Mouse (Mus musculus) cerebellum, postnatal 25 days (tissue): ENCODE data around the gene Gm42906.

Experiments used
- DNase-seq, 2 experiments: peaks; one replicate each; pipeline ENCODE4 v3.0.0; 2021; ENCODE audit warnings: mixed read lengths in 2 of 2

Gm42906 gene

GRCm38 (mm10) chr5:151393821-151394662, 33.9 kb downstream of the Gm42906 start:
- no peak for DNase-seq

DNA sequence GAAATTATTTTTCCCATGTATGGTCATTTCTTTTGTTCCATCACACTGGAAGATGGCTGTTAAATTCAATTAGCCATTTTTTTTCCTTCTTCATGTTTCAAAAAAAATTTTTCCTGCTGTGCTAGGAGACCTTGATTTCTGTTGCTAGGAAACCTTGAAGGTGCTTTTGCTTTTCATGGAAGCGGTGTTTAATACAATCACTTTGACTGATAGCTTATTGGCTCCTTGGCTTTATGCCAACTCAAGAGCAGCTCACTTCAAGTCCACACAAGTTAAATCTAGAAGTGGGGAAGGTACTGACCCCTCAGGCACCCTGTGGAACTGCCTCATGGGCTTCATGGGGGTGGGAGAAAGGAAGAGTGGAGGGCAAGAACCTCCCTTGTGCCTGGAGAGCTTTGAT, 38.1 kb downstream of the Gm42906 start:
- DNase-seq = no peak

DNA sequence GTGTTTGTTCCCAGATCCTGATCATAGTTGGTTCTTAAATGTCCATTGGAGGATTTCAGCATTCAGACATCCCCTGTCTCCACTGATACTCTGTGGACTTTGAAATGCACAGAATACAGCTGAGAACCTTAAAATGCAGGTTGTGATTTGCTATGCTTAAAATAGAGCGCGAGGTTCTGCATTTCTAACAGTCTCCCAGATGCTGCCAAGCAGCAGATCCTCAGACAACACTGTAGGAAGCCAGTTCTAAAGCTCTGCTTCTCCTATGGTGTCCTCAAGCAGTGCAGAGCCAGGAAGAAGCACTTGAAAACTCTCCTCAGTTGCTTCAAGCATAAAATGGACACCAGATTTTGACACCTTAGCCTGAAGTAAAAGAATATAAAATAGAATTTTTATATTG, 48.1 kb downstream of the Gm42906 start:
- no peak for DNase-seq

GRCm38 (mm10) chr5:151379210-151379609, 48.8 kb downstream of the Gm42906 start:
- DNase-seq = no peak

DNA sequence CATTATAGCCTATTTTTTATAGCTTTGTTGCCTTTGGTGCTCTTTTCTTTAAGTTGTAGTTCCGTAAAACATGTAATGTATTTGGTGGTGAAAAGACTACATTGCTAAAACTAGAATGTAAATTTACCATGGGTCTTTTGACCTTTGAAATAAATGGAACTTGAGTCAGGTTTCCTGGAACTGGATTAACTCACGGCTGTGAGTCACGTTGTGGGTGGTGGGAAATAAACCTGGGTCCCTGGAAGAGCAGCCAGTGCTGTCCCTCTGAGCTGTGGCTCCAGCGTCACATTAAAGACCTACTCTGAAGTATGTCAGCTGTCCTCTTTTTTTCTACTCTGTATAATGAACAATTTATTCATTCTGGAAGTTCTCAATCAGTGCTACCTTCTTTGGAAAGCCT, 51.0 kb downstream of the Gm42906 start:
- no peak for DNase-seq

DNA sequence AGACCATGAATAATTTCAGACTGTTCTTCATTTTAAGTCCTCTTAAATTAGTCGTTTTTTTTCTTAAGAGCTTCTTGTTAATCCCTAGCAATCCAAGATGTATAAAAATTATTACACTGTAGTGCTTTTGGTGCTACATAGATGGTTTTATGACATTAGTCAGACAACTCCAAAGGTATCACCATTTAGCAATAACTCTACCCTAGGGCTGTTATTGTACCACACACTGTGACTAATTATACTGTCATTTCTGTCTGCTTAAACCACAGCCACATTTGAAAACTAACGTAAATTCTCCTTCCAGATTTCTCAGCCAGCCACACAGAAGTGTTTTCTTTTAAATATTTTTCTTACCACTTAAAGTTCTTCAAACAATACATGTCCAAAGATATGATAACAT, 53.1 kb downstream of the Gm42906 start:
- no peak for DNase-seq

DNA sequence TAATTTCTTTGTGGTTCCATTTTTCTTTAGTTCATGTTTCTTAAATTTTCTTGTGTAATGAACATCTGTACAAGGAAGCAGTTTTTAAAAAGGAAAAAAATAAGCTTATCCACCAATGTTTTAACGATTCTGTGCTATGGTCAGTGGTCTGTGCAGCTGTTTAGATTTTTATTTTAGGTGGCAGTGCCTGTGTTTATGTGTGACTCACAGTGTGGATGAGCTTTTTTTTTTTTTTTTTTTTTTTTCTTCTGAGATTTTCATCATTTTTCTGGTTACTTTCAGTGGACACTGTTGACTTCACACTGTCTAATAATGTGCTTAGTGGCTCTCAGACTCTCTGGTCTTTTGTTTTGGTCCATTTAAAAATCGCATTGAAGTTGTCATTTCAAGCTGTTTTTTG, 56.8 kb downstream of the Gm42906 start:
- no peak for DNase-seq

GRCm38 (mm10) chr5:151369306-151369721, 58.6 kb downstream of the Gm42906 start:
- DNase-seq = peak; percentile 4 to 8

- DNase-seq = peak; percentile 99 to 100
Observed at GRCm38 (mm10) chr5:151368395-151369190, 59.4 kb downstream of the Gm42906 start.

DNA sequence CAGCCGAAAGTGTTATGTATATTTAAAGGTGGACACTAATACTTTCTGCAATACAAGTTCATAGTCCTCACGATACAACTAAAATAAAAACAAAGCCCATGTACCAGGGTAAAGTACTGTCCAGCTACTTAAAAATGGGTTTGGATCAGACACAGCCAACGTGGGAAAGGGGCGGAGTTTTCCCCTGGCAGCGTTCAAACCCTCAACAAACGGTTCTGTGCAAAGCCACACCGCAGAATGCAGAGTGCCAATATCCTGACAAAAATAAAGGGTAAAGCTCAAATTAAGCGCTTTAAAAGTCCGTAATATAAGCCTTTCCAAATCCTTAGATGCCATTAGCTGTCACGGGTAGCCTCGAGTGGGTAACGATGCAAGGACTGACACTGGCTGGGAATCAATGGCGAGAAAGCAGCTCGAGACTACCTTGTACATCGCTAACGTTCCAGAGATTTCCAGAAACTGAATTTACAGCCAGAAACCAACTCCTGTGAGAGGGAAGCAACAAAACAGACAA, 60.0 kb downstream of the Gm42906 start:
- peak in 1 of 2 experiments; percentile 64 for DNase-seq

GRCm38 (mm10) chr5:151367317-151367716, 60.6 kb downstream of the Gm42906 start:
- no peak for DNase-seq

GRCm38 (mm10) chr5:151363343-151364000, 64.5 kb downstream of the Gm42906 start:
- no peak for DNase-seq

DNA sequence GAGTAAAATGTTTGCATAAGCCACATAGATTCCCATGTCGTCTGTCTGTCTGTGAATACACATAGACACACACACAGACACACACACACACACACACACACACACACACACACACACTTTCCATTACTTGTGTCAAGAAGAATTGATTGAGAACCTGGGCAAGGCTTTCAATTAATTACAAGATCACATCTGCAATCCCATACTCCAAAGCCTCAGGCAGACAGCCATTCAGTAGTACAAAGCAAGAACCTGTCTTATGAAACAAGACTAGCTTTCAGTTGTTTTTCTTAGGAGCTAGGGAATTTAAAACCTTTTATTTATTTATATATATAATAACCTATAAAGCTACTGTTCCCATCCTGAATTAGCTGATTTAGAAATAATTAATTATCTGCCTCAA, 78.3 kb downstream of the Gm42906 start:
- no peak for DNase-seq

DNA sequence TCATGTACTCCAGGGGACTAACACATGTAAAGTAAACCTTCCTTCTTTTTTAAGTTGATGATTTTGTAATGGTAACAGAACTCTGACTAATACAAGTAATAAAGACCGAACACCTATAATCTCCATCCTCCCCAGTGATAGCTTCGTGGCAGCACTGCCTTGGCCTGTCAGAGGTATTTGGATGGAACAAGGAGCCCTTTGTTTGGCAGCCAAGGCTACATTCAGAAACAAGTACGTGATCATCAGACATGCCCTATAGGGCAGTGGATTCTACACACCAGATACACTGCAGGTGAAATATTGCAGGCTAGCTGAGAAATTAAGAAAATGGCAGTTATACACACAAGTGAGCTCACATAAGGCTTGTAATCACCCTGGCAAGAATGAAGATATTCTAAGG, 79.5 kb downstream of the Gm42906 start:
- DNase-seq = no peak

DNA sequence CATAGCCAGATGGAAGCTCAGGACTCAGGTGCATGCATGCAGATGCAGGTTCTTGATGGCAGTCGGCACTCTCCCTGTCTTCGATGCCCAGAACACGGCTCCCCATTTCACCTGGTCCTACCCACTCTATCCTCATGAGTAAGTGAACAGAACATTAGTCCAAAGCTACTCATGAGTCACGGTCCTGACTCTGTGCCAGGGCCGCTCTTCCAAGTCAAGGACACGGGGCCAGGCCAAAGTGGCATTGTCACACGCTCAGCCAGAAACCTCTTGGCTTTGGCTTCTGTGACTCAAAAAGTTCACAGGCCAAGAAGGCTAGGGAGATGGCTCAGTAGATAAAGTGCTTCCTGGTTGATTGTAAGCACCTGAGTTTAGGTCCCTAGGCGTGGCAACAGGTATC, 81.3 kb downstream of the Gm42906 start:
- DNase-seq = peak; percentile 28 to 63

DNA sequence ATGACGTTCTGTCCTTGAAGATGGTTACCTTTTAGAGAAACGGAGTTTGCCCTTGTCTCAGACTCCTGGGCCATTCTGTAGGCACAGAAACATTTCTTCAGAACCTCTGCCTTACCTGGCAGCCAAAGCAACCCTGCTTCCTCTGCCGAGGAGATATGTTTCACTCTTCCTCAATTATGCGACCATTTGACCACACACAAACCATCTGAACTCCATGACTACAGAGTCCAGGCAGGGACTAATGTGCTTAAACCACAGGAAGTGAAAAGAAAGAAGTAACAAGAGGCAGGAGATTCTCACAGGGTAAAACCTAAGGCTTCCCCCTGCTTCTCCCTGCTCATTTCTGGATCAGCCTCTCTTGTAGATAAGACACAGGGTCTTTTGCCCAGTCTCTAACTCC, 83.2 kb downstream of the Gm42906 start:
- no peak for DNase-seq

GRCm38 (mm10) chr5:151333686-151334085, 94.3 kb downstream of the Gm42906 start:
- no peak for DNase-seq

GRCm38 (mm10) chr5:151333191-151333594, 94.8 kb downstream of the Gm42906 start:
- DNase-seq = no peak

DNA sequence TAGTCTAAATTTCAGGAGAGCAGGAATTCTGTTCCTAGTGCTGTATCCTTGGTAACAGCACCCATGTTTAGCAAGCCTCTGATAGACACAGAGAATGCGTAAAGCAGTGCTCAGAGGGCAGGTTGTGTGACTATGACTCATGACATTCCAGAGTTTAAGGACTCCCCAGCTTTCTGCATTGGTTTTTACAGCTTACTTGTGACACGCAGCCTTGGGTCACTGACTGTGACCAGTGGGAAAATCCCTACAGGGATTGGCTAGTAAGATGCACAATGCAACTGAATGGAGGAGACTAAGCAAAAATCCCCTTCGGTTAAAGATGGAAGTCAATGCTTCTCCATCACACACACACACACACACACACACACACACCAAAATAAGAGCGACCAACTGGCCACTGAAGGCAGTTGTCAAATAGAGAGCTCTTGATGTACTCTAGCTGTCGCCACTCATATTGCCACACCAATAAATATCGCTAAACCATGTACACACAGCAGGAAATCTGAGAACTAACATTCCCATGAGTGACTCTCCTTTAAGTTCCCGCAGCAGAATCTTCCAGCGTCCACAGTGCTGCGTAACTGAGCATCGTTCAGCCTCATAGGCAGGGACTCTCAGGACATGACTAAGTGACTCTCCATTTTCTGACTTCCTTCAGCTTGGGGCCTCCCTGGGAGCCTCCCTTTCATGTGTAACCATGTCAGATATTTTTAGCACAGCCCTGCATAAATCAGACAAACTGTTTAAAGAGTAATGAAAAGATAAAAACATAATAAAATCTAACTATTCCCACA, 112.0 kb downstream of the Gm42906 start:
- no peak for DNase-seq

- DNase-seq = no peak
Observed at GRCm38 (mm10) chr5:151300286-151300685, 127.7 kb downstream of the Gm42906 start.

DNA sequence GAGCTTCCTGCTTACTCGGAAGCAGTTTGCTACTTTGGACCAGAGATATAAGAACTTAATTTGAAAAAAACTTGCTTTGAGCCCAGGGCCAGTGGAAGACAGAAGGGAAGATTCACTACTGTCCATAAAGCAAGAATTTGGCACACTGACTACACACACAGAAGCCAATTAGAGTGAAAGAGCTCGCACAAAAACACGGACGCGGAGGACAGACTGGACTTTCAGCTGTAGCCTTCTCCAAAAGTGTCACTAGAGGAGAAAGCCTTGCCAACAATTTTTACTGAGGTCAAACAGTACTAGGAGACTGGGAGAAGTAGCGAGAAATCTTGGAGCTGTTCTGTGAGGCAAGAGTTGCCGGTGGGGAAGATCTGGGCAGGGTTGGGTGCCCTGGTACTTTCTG, 128.4 kb downstream of the Gm42906 start:
- no peak for DNase-seq

DNA sequence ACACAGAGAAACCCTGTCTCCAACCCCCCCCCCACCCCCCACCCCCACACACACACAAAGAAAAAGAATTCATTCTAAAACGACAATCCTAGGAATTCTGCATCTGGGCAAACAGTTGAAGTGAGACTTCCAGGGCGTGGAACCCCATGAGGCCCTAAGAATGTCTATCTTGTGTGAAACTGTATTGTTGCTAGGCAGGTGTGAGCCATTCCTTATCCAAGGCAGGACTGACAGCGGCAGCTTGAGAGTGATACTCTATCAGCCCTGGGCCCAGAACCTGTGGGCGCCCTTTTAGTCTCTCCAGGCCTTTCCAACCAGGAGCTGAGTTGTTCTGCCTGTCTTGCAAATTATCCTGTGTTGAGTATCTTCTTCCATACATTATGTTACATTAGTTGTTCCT, 129.6 kb downstream of the Gm42906 start:
- no peak for DNase-seq
